Mouse (Mus musculus) adrenal gland, adult 8-10 months (tissue): ENCODE results near the gene Slco3a1. TPM values are rescaled to one million over a fixed set of nuclear protein-coding genes. Genes with fewer than 3 reads are reported as not detected.
A peak's percentile ranks its signal among the peaks of the same experiment; 100 is the strongest.

Source experiments
- DNase-seq: peaks from one replicate; pipeline ENCODE4 v3.0.0; 2022
- total RNA-seq, 4 experiments: library from RNA; stranded (reverse); gene quantifications; 2 replicates each; pipeline ENCODE4 v1.2.4; 2022

The Slco3a1 gene
- total RNA-seq, 4 experiments from 2014 or later, result 29.6 to 44.1 (median 39.0) TPM

DNA sequence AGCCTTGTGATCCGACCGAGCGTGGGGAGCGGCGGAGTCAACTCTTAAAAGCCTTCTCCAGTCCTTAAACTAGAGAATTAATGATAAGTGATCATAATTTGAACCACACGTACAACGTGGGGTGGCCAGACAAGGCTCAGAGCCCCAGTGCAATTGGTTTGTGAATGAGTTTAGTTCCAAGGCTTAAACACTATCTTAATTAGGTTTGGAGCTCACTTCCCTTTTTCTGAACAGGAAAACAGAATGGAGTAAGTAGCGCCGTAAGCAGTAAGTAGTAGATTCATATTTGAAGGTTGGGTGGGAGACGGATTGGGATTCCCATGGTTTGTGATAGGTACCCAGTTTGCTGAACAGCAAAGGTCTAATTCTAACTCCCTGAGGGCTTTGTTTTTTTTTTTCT is 176.7 kb downstream of the Slco3a1 start:
- DNase-seq, result no peak

GRCm38 (mm10) chr7:74376397-74377044 is 178.1 kb downstream of the Slco3a1 start:
- peak; percentile 25 for DNase-seq

GRCm38 (mm10) chr7:74375174-74375957 is 179.2 kb downstream of the Slco3a1 start:
- DNase-seq, result no peak

GRCm38 (mm10) chr7:74373056-74373455 is 181.5 kb downstream of the Slco3a1 start:
- DNase-seq, result no peak

GRCm38 (mm10) chr7:74372141-74372582 is 182.4 kb downstream of the Slco3a1 start:
- no peak for DNase-seq

DNA sequence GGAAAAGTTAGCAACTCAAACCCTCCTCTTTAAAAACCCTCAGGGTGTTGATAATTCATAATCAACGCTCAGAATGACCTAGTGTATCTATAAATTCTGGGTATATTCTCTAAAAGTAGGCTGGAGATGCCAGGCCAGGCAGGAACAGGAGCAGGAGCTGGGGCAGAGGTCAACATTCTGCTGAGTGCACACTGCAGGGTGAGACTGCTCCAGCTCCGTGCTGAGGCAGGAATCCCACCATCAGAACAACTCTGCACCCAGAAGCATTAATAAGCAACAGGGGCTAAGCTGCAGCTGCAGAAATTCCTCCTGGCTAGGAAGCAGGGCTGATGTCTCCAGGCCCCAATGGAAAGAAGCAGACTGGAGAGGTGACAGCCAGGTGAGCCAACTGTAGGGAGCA is 182.9 kb downstream of the Slco3a1 start:
- DNase-seq, result no peak

DNA sequence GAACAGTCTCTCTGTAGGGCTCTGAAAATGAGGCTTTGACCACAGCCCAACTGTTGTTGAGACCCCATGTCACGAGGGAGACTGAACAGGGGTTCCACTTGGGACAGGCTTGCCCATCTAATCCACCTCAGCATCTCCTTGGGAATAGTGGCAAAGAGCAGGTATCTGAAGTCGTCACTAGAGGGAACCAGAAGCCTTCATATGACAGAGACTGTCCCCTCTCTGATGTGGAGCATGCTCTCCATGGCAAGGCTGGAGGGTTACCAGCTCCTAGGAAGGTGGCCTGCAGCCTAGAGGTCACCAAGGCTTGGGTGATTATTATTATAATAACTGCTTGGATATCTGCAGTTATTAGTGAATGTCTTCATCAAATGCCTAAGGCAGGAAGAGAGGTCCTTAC is 183.4 kb downstream of the Slco3a1 start:
- DNase-seq, result no peak

- DNase-seq, result no peak
Measured at GRCm38 (mm10) chr7:74369657-74370056, 184.9 kb downstream of the Slco3a1 start.

GRCm38 (mm10) chr7:74368256-74368980 is 186.2 kb downstream of the Slco3a1 start:
- no peak for DNase-seq

DNA sequence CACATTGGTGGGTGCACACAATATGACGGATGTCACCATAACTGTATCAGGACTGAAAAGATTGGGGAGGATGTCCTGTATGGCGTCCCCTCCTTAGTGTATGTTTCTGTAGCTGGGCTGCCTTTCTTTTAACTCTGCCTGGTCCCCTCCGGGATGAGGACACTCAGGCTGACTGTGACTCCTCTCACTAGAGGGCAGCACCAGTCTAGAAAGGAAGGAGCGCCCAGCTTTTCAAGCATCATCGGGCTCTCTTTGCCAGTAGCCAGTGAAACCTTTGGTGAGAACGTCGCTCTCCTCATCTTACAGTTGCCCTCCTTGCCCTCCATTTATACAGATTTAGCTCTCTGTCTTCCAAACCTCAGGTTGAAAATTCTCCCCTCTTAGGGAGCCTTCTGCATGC is 187.2 kb downstream of the Slco3a1 start:
- DNase-seq, result no peak

GRCm38 (mm10) chr7:74365623-74366022 is 189.0 kb downstream of the Slco3a1 start:
- DNase-seq, result no peak

GRCm38 (mm10) chr7:74364956-74365355 is 189.6 kb downstream of the Slco3a1 start:
- DNase-seq, result no peak

- no peak for DNase-seq
Measured at GRCm38 (mm10) chr7:74363440-74363839, 191.1 kb downstream of the Slco3a1 start.

DNA sequence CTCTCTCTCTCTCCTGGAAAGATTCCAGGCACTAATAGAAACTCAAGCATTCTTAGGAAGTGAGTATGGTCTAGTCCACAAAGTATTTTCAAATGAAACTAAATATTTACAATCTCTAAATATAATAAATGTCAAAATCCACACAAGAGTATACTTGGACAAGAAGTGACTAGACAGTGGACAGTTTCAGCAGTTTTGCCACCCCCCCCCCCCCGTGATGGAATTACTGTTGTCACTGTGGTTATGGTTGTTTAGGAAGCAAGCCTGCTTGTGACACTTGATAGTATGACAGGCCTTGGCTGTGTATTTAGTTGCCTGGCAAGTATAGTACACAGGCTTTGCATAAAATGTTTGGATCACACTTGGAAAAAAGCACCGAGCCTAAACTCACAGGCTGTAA is 192.9 kb downstream of the Slco3a1 start:
- no peak for DNase-seq

DNA sequence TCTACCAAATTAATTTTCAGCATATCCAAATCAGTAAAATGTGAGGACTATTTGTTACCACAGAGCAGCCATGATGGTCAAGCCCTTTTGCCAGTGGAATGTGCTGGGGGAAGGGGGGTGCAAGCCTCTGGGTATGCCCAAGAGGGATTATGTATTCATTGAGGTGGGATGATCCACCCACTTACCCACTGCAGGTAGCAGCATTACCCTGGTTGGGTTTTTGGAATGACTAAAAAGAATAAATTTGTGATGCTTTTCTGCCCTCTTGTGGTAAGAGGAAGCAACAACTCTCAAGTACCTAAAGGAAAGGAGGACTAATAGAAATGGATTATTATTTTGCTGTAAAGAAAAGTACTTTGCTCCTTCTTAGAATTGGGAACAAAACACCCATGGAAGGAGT is 197.6 kb downstream of the Slco3a1 start:
- DNase-seq, result no peak

GRCm38 (mm10) chr7:74354527-74355256 is 199.9 kb downstream of the Slco3a1 start:
- no peak for DNase-seq

DNA sequence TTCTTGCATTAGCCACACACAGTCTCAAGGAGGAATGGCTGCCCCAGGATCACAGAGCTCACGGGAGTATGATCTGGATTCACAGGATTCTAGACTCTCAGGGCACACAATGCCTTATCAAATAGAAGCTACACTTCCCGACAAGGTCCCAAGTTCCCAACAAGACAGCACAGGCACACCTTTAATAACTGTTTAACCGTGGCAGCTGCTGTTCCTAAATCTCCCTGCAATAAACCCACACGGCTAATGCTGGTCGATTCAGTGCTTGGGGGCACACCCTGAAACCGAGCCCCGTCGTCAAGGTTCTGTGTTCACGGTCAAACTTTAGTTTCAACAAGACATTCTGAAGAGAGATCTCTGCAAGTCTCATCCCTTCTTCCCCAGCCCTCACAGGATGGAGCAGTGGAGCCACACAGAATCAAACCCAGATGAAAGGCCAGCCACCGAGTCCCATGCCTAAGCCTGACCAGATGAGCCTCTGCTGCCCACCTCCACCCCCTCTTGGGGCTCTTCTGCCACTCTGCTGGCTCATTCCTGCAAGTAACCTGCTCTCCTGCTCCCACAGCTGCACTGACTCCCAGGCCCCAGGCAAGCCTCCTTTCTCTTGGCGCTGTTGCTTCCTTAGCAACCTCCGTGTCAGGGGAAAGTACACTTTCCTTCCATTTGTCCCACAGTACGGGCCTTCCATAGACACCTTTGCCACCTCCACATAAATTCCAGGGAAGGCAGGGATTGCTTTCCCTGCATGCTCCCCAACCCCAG is 200.7 kb downstream of the Slco3a1 start:
- no peak for DNase-seq

GRCm38 (mm10) chr7:74353240-74353639 is 201.3 kb downstream of the Slco3a1 start:
- DNase-seq, result no peak

DNA sequence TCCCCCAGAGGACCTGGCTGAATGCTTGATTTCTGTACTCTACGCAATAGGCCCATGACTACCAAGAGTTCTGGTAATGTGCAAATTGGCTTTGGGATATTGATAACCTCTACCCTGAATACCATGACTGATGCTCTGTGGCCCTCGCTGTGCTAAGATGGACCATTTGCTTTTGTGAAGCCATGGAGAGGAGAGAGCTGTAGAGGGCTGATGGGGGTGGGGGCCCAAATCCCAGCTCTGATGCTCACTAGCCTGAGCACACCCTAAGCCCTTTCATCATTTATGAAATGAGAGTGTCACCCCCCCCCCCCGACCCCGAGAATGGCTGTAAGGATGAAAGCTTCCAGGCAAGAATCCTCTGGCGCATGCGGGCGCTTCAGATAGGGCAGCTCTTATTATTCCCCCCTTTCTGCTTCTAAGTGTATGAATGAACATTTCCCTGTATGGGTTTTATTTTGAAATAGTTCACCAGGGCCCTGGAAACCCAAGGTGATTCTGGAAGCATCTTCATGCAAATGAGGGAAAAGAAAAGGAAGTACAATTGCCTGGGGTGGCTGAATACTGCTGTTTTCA is 206.2 kb downstream of the Slco3a1 start:
- DNase-seq, result no peak

DNA sequence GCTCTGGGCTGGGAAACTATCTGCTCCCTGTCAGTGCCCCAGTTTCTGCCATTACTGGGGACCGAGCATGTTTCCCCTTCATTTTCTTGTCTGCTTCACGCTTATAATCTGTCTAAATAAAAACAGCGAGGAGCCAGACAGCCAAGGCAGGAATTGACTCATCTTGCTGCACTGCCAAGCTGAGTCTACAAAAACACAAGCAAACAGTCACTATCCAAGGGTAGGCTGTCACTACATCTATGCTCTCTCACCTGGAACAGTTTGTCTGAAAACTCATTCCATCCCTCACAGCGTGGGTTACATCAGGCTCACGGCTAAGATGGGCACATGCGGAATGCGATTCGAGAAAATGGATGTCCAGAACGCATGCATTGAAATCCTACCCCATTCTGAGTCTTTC is 207.6 kb downstream of the Slco3a1 start:
- DNase-seq, result no peak

DNA sequence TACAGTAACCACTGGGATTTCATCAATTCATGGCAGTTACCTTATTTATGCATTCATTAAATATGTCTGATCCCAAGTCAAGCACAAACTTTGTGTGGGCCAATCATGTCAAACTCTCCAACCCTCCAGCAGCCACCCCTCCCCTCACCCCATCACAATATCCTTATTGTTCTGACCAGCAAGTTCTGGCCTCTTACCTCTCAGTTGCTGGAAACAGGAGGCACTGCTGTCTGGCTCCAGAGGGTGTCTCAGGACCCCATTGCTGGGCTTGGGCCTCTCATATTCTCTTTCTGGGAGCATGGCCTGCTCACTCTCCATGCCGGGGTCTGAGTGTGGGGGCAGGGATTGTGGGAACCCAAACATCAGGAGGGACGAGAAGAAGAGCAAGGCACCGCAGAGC is 208.1 kb downstream of the Slco3a1 start:
- no peak for DNase-seq
